Mouse (Mus musculus) liver, embryonic 14.5 days (tissue): ENCODE measurements at regions not wholly inside any gene's neighbourhood (a gene's known extent, or its start where the extent isn't known, plus 50 kb on each side); places are given as distances from the start of the nearest gene placed in this dataset.

Experiments
- CTCF ChIP-seq: IDR thresholded peaks from 2 replicates; pipeline ENCODE4 v1.5.1; 2016; ENCODE audit warnings: antibody characterized with exemption, low read depth, control low read depth
- EP300 ChIP-seq: IDR thresholded peaks from 2 replicates; pipeline ENCODE4 v1.6.1; 2016; ENCODE audit warnings: antibody characterized with exemption, low read depth

GRCm38 (mm10) chr12:94105582-94106162 is 1586.4 kb upstream of the Flrt2 start:
- TF ChIP-seq EP300, result no peak
- no peak for TF ChIP-seq CTCF
